Mouse (Mus musculus): ENCODE measurements around the gene Itgb7.
"Not testable (repeated sequence)": the region's sequence is repeated elsewhere in the genome, so short reads cannot be mapped to it uniquely, and the experiment has no call there.

Gene Itgb7

DNA sequence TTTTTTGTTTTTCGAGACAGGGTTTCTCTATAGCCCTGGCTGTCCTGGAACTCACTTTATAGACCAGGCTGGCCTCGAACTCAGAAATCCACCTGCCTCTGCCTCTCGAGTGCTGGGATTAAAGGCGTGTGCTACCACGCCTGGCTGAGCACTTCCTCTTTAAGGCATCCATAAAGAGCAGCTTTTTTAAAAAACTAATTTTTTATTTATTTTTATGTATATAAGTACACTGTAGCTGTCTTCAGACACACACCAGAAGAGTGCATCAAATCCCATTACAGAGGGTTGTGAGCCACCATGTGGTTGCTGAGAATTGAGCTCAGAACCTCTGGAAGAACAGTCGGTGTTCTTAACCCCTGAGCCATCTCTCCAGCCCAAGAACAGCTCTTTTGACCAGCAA lies 6.1 kb downstream of the Itgb7 start:
- DNase-seq (ENCODE audit: low read depth, low spot score) = not testable (repeated sequence)

DNA sequence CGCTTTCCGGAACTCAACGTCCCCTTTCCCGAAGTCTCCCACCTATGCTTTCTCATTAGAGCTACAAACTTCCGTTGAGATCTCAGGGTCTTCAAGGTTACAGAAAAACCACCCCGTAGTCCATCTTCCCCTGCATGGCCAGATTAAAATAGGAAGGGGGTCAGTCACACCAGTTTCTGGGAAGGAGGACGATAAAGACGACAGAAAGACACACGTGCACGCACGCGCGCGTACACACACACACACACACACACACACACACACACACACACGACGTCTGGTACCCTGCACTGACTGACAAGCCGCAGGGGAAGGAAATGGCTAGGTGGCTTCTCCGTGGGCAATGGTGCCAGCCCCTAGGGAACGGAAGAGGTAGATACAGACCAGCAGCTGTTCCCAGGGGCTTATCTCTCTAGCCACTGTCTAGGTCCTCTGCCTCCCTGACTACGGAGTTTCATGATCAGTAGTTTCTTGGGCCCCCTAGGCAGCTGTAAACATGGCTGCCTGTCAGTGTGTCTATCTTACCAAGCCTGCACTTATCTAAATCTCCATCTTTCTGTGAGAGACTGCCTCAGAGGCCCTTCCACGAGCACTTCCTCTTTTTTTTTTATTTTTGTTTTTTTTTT lies 6.6 kb downstream of the Itgb7 start:
- no peak for DNase-seq (ENCODE audit: low read depth, low spot score)

DNA sequence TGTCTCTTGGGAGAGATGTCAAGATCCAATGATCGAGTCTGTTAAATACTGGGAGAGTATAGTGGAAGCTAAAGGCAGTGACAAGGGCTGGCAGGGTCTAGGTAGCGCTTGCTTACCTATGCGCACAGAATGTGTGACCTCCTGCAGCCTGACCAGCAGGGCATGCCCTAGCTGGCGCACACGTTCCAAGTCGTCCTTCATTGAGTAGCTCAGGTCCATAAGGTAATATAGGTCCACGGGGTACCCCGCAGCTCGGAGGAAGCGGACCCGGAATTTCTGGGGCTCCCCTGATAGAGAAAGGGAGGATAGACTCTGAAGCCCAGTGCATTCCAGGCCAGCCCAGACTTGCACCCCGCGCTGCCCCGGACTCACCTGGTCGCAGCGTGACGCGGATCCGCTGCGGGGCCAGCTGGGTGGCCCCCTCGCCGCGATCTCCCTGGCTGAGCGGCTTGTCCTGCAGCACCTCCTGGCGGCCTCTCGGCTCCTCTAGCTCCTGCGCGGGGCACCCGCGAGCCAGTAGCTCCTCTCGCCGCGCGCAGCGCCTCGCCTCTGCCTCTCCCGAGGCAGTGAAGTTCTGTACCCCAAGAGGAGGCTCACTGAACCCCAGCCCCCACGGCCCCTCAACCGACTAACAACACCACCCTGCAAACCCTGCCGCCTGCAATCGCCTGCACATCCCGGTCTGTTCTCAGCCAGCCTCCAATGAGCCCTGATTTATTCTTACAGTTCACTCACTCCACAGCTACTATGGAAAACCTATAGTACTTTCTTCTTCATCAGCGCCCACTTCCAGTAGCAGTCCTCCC lies 7.4 kb downstream of the Itgb7 start:
- no peak for DNase-seq (ENCODE audit: low read depth, low spot score)

DNA sequence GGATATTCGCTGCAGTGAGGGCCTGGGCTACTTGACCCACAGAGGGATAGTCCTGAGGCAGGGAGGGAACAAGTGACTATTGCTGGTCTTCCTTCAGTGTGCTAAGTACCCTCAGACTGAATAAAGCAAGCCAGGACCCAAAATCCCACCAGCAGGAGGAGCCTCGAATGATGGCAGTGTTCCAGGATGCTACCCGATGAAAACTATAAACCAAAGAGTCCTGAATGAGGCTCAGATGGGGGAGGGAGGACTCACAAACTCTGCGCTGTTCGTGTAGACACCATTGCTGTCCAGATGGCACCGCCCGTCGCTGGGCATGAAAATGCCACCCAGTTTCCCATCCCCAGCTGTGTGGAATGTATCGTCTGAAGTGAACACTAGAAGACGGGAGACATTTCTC lies 9.4 kb downstream of the Itgb7 start:
- DNase-seq (ENCODE audit: low read depth, low spot score) = no peak

DNA sequence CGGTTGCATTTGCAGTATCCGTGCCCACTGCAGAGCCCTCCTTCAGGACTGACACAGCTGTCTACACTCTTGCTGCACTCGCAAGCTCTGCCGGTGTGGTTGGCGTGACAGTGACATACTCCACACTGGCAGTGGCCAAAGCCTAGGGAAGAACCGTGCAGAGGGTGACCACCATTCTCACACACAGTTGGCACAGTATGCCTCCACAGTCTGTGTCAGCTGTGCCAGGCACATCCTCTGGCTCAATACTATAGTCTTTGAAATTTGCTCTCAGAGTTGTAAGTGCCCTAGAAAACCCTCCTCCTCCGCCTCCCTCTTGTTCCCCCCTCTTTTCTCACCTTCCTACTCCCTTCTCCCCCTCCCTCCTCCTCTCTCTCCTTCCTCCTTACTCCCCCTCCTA lies 14.4 kb downstream of the Itgb7 start:
- DNase-seq (ENCODE audit: low read depth, low spot score) = no peak

DNA sequence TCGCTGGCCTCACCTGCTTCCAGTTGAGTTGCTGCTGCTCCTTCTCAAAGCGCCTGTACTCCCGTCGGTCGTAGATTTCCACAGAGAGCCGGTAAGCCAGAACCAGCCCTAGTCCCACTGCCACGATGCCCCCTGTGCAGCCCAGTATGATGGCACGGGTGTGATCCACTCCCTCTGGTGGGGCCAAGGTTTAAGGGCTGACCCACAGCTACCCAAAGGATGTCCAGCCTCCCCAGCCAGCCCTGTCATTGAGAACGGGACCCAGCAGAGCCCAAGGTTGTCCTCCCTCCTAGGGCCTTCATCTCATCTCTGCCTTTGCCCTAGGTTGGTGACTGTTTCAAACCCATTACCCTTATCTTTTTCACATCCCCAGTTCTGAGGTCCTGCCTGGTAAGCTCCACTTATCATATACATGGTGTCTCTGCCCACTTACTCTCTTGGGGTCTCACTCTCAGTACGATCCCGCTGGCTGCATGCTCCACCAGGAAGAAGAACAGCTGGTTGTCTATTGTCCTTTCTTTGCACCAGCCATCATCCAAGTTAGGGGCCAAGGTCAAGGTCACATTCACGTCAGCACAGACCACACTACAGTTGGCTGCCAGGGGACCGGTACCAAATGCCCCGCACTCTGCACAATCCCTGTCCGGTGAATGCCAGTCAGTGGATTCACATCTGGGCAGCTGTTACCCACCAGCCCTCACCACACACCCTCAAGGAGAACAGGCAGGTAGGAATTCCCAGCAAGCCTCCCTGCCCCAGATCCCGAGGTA lies 15.1 kb downstream of the Itgb7 start:
- DNase-seq (ENCODE audit: low read depth, low spot score) = no peak

DNA sequence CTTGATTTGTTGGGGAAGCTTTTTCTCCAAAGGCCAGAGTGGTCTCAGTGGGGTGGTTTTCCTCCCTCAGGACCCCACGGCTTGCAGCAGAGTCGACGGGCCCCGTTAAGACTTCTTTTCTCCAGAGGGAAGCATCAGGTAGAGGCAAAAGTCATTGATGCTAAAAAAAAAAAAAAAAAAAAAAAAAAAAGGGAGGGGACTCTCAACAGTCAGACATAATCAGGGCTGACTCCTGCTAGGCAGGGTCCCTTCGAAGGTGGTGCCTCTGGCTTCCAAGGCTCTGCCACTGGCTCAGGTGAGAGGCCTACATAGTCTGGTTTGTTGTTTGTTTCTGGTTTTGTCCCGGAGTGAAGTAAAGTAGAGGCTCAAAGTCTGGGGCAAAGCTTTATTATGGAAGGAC lies 16.1 kb downstream of the Itgb7 start:
- no peak for DNase-seq (ENCODE audit: low read depth, low spot score)

DNA sequence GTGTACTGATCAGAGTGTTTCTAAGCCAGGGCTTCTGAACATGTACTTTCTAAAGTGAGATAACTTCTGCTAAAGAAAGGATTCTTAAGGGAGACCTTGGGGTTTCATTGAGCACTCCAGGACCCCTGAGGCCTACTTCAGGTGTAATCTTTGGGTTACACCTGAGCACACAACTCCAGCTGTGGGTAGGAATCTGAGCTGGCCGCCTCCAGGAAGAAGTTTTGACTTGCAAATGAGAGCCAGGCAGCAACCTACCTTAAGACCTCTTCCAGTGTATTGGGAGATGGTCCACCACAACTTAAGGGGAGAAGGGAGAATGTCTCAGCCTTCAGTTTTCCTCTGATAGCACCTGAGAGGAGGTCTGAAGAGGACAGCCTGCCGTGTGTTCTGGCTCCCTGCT lies 17.6 kb downstream of the Itgb7 start:
- DNase-seq (ENCODE audit: low read depth, low spot score) = no peak

DNA sequence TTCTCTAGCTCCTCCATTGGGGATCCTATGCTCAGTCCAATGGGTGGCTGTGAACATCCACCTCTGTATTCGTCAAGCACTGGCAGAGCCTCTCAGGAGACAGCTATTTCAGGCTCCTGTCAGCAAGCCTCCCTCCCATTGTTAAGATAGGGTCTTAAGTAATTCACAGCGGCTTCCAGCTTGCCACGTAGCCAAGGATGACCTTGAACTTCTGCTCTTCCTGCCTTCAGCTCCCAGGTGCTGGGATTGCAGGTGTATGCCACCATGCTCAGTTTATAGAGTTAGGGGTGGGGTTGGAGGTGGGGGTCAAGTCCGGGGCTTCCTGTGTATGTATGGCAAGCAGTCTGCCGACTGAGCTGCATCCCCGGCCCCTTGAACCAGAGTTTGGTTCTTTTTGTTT lies 19.8 kb downstream of the Itgb7 start:
- no peak for DNase-seq (ENCODE audit: low read depth, low spot score)

DNA sequence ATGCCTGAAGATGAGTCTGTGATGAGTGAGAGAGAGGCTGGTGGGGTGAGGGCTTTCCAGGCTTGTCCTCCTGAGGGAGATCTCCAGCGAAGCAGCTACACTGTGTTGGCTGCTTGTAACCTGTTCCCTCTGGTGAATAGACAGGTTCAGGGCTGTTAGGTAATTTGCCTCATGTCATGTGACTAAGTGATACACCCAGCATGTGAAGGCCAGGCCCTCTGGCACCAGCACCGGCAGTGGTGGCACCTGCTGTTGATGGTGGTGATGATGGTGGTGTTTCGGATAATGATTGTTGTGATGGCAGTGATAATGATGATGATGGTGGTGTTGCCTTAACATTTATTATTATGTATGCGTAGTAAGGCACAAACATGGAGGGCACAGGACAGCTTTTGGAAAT lies 20.9 kb downstream of the Itgb7 start:
- DNase-seq (ENCODE audit: low read depth, low spot score) = no peak

DNA sequence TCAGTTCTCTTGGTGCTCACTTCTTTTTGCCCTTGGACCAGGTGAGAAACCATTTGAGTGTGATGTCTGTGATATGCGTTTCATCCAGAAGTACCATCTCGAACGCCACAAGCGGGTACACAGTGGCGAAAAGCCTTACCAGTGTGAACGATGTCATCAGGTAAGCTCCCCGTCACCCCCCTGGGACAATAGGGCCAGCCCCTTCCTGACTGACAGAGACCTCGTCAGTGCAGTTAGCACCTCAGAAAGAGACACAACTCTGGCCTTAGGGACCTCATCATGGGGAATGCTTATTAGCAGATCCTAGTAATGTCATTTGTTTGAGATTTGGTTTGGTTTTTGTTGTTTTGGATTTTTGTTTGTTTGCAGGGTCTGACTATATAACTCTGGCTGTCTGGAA lies 22.6 kb downstream of the Itgb7 start:
- DNase-seq (ENCODE audit: low read depth, low spot score) = no peak

DNA sequence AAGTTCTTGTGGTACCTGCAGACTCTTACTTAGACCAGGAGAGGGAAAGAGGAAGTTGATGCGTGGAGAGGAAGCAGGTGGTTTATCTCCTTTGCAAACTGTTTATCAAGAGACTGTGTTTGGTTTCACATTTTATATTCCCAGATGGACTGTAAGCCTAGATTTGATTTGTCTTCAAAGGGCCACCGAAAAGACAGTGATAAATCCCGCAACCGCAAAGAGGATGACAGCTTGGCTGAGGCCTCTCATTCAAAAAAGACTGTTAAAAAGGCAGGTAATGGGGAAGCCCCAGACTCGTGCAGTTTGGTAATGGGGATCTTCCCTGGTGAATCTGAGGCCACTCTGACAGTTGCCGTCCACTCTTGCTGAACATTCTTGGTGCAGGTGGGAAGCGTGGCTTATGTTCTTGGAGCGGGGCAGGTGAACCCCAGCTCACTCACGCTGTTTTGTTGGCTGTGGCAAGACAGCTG lies 23.6 kb downstream of the Itgb7 start:
- DNase-seq (ENCODE audit: low read depth, low spot score) = no peak

DNA sequence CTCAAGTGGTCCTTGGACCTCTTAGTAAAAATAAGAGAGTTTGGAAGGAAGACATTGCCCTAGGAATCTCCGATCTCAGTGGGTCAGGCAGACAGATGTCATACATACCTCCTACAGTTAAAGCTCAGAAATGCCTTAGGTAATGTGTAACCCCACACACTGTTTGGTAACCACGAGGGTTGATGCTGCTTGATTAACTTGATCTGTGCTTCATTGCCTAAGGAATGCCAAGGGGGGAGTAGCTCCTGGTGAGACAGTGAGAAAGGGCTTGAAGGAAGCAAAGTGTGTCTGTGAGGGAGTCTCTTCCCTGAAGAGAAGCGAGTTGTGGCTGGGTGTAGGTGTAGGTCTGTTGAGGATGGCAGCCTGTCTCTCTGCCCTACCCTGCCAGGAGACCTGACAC lies 24.4 kb downstream of the Itgb7 start:
- no peak for DNase-seq (ENCODE audit: low read depth, low spot score)

DNA sequence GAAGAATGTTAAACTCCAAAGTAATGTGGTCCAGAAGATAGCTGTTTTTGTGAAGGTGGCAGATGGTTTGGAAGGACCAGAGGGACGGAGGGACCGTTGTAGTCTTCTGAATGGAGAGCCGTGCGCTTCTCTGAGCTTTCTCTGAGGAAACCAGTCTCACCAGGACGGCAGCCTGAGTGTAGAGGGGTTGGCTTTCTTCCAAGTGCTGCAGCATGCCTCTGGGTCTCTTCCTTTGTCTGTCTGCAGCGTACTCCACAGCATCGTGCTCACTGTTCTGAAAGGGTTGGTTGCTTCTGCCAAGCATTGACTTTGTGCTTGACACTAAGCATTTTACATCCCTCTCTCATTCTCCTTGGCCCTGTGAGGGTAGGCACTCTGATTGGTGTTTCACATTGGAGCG lies 26.0 kb downstream of the Itgb7 start:
- no peak for DNase-seq (ENCODE audit: low read depth, low spot score)

DNA sequence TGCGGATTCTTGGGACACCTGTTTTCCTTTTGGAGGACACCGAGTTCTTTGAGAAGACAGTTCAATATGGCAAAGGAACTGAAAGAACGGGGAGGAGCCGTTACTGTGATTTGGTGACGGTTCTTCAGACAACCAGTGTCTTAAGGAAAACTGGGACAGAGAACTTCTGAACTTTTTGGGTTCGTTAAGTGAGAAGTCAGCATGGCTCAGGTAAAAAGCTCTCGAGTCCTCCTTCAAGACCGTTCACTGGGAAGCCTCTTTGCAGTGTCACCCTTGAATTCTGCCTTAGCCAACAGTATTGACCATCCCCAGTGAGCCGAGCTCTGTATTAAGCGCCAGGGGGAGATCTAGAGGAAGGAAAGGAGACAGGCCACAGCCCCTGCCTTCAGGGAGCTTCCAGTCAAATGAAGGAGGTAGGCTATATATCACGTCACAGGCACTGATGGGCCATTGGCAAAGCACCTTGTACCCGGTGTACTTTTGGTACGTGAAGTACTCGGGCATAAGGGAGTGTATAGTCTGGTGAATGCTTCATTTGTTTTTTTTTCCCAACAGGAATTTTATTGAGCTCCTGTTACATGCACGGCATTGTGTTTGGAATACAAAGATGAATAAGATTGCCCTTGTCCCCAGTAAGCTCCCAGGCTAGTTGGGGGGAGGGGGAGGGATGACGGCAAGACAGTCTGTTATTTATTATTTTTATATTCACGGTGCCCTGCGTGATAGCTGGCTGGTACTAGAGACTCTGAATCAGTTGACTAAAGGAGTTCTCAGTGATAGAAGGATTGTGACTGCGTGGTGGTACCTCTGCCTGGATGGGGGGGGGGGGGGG lies 26.9 kb downstream of the Itgb7 start, which contains the start of gene Csad:
Gene Csad, minus strand, starts transcription at position 51 of the 832 bp plus-strand sequence.
- no peak for DNase-seq (ENCODE audit: low read depth, low spot score)

DNA sequence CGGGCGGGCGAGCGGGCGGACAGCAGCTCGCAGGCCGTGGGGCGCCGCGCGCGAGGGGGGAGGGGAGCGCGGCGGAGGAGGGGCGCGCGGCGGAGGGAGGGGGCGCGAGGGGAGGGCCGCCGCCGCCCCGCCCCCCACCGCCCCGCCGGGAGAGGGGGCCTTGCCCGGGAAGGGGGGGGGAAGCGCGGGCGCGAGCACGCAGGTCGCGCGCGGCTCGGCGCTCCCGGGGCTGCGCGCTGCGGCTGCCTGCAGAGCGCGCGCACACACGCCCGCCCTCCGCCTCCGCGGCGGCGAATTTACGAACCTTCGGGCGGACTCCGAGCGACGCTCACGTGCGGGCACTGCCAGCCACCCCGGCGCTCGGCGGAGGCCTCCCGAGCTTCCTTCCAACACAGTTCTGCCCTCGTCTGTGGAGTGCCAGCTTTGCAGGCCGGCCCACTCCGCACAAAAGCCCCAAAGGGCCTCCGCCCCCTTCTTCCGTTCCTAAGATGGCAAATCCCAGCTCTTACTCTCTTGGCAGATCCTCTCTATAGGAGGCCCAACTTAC lies 27.8 kb downstream of the Itgb7 start:
- DNase-seq (ENCODE audit: low read depth, low spot score) = no peak

DNA sequence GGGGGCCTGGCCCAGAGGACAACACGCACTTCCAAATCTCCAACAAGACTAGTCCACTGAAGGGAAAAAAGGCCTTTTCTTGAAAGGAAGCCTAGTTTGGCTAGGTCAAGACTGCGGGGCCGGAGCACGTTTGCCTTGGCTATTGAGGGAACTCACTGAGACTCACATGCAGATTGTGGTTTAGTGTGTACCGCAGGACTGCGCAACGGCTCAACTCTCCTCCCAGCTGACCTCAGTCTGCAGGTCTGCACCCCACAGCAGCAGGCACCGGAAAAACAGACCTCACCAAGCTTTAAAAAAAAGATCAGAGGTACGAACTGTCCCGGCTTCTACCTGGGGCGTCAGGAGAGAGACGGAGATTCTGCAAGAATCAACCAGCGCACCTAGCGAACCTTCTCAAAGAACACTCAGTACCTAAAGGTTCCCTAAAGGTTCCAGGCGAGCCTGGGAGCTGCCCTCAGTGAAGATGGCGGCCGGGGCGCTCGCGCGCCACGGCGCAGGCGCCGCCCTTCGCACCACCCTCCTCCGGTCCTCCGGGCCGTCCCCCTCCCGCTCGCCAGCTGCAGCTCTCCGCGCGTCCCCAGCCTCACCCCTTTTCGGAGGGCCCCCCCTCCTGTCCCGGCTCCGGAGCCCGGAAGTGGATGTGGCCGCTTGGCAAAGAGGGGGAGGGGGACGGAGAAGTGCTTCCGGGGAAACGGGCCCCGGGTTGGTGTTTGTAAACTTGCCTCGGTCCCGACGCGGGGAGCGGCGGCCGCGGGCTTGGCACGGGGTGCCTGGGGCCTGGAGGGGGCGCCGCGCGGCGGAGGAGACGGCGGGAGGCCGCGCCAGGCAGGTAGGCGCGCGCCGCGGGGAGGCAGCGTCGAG lies 28.5 kb downstream of the Itgb7 start, which contains the start of gene Zfp740:
Gene Zfp740, plus strand, starts transcription at position 279 of the 864 bp plus-strand sequence.
- peak; percentile 88 for DNase-seq (ENCODE audit: low read depth, low spot score)

DNA sequence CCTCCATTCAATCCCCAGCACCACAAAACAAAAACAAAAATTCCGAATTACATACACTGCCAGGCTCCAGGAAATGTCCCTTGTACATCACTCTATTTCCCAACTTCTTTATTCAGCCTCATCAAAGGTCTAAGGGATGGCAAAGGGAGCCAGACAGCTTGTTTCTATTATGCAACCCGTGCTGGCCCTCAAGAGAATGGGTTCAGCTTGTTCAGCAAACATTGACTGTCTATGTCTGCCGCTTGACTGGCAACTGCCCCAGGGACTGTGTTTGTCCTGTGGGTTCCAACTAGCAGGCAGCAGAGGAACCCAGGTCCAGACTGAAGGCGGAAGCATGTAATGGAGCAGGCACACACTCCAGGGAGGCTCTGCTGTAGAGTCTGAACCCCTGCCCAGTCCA lies 32.9 kb downstream of the Itgb7 start:
- no peak for DNase-seq (ENCODE audit: low read depth, low spot score)

DNA sequence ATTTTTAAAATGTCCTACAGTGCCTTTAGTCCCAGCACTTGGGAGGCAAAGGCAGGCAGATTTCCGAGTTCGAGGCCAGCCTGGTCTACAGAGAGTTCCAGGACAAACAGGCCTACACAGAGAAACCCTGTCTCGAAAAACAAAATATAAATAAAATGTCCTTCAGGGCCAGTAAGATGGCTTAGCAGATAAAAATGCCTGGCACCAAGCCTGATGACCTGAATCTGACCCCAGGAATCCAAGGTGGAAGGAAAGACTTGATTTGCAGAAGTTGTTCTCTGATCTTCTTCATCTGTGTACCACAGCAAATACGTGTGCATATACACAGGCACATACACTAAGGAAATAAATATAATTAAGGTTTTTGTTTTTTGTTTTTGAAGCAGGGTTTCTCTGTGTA lies 36.4 kb downstream of the Itgb7 start:
- DNase-seq (ENCODE audit: low read depth, low spot score) = no peak

DNA sequence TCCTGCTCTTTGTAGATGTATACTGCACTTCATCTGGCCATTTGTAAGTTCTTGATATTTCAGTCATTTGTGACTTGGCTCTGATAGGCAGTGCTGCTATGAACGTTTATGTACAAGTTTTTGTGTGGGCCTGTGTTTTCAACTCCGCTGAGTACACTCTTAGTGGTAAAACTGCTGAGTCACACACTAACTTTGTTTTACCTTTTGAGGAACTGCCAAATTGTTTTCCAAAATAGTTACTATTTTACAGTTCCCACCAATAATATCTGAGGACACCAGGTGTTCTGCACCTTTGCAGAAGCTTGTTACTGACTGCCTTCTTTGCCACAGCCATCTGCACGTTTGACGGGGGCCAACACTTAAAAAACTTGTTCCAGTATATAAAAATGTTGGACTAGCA lies 37.3 kb downstream of the Itgb7 start:
- DNase-seq (ENCODE audit: low read depth, low spot score) = no peak

All from WW6 (cell line).